Mouse (Mus musculus): ENCODE data around the gene Arl4c. TPM values are rescaled to one million over a fixed set of nuclear protein-coding genes. Genes with fewer than 3 reads are reported as not detected.

Arl4c gene
- 10 to 100 TPM; 33.0 to 34.9 TPM for total RNA-seq (2021)

DNA sequence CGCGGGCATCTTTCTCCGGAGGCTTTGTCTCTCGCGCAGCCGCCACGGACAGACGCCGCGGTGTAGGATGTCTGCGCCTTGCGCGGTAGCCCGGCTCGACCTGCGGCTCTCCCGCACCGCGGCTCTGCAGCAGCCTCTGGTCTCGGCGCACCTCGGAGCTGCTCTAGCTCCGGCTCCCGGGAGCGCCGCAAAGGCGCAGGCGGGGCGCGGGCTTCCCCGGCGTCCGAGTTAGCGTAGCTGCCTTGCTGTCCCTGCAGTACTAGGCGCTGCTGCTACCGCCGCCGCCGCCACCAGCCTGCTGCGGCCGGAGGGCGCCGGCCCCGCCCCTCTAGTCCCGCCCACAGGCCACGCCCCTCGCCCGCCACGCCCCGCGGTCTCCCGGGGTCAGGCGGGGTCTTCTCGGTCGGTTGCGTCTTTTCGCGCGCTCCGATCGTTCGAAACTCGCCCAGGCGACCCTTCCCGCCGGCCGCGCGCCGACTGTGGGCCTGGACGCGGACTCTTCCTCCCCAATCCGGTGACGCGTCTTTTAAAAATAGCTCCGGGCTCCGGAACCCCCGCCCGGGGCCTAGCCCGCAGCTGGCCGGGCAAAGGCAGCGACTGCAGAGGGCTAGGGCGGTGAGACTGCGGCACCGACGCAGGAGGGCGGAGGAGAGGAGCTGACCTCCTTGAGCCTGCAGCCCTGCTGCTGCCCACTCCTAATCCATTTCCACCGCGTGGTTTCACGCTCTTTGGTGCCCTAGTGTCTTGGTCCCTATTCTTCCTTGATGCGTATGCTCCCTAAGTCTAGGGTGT, at the start of gene Arl4c:
Gene Arl4c, minus strand, starts transcription at position 352 of the 792 bp plus-strand sequence.
- peak; percentile 93 for DNase-seq

DNA sequence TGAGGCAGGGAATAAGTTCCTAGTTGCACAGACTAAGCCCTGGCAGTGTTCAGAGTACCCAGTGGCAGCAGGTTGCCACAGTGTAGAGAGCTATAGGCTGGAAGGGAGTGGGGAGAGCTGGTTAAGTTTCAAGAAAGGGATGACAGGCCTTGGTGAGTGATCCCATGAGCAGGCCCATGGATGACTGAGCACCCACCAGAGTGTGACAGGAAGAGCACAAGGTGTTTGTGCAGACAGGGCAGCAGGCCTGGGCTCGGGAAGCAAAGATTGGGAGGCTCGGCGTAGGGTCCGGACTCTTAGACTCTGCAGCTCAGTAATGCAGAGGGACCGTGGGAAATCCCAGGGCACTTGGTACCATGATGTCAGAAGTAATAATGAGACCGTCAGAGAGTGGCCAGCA, 49.3 kb upstream of the Arl4c start:
- no peak for DNase-seq

- no peak for DNase-seq
Measured at GRCm38 (mm10) chr1:88750576-88750975, 48.6 kb upstream of the Arl4c start.

GRCm38 (mm10) chr1:88750126-88750525, 48.1 kb upstream of the Arl4c start:
- DNase-seq, result peak; percentile 52

DNA sequence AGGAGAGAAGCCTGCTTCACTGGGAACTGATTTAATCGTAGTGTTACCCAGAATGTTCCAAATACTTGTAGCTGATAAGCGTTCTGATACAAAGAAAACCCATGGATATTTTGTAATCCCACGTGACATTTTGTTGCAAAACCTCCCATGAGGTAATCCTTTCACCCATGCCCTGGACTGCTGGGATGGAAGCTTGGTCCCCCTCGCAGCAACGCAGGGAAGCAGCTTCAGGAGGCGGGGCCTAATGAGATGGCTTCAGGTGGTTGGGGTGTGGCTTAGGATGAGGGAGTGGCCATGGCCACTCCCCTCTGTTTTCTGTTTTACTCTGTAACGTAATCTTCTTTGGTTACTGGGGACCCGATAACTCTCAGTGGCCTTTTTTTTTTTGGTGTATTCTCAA, 47.1 kb upstream of the Arl4c start:
- no peak for DNase-seq

DNA sequence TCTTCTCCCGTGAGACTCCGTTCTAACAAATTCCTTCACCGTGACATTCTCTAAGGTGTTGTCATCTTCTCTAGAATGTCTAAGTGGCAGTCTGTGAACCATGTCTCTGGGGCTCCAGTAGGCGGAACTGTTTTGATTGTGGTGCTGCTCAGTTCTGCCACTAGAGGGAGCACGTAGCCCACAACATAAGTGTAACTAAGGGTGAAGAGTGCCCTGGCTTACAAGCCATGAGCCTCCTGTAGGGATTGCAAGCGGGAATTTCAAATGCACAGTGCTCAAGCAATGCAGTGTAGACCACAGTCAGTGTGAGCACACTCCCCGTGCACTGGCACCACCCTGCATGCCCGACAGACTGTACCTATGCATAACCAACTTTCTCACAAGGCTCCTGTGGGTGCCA, 43.2 kb upstream of the Arl4c start:
- peak; percentile 86 for DNase-seq

DNA sequence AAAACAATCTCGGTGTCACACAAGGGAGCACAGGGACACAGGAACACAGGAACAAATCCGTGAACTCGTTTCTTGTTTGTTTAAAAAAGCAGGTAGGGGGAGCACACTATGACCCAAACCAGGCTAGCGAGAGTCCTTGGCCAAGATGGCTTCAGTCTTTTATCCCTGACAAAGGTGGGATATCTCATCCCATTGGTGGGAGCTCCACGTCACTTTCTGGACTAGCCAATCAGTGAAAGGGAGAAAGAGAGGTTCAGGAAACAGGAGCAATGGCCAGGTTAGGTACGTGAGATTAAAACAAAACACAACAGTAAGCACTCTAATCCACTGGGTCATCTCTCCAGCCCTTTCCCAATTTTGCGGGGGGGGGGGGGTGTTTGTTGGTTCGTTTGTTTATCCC, 42.2 kb upstream of the Arl4c start:
- DNase-seq, result no peak

DNA sequence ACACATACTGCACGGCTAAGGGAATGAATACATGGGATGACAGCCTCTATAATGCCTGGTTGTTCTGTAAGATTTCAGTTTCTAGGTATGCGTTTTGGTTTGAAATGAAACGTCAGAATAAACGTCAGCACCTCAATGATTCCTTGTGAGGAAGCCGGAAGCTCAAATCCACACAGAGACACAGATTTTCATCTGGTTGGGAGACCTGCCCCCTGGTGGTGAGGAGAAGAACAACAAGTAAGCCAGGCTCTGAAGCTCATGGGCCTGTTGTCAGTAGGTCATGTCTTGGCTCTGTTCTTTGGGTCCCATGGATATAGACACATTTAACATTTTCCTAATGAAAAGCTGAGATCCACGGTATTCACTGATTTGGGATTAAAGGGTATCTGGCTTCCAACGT, 40.4 kb upstream of the Arl4c start:
- DNase-seq, result peak; percentile 58

DNA sequence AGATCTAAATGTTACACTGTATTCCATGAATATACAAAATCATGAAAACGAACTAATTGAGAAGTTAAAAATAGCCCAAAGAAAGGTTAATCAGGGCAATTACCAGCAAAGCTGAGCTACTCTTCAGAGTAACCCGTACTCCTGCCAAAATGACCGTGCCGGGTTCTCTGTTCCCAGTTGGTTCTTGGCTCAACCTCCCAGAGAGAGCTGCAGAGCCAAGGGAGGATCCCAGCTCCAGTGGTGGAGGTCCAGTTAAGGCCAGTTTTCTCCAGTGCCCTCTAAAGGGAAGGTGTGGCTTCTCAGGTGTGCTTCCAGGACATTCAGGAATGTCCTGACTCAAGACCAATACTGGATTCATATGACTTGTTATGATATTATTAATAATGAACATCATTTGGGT, 37.5 kb upstream of the Arl4c start:
- no peak for DNase-seq

DNA sequence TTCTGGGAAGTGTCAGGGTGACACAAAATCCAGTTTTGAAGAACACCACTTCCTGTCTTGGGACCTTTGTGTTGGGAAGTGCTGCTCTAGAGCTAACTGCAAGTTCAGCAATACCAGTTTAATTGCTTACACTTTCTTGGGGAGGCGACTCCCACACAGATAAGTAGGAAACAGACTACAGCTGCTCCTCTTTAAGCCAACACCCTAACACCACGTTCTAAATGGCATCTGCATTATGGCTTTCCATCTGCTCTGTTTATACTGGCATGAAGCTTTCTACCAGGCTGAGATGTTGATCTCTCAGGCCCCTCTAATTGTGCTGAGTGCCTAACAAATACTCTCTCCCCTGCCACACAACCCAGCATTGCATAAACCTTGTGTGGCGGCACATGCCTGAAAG, 36.9 kb upstream of the Arl4c start:
- no peak for DNase-seq

DNA sequence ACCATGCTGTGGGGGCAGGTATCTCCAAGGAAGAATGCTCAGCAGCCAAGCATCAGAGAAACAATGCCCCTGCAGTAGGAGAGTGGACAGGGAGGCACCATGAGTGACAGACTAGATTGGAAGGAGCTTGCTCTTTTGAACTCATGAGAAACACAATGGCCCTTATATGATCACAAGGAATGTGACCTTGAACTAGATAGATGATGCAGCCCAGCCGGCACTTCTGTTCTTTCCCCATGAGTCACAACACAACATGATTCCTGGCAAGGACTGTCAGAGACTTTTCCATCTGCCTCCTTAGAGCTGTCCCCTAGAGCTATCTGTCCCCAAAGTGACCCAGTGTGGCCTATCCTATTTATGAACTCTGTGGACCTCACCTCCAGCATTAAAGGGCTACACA, 27.5 kb upstream of the Arl4c start:
- DNase-seq, result no peak

DNA sequence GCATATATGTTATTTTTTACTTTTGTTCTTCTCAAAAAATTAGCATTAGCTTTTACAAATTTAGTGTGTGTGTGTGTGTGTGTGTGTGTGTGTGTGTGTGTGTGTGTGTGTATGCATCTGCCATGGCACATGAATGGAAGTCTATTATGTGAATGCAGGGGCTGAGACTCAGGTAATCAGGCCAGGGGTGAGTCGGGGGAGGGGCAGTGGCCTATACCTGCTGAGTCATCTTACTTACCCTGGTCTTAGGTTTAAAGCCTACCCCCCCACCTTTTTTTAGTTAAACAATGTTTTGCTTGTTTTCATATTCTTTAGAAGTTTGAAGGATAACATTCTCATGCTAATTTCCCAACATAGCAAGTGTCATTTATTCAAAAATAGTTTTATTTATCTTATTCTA, 25.3 kb upstream of the Arl4c start:
- no peak for DNase-seq

DNA sequence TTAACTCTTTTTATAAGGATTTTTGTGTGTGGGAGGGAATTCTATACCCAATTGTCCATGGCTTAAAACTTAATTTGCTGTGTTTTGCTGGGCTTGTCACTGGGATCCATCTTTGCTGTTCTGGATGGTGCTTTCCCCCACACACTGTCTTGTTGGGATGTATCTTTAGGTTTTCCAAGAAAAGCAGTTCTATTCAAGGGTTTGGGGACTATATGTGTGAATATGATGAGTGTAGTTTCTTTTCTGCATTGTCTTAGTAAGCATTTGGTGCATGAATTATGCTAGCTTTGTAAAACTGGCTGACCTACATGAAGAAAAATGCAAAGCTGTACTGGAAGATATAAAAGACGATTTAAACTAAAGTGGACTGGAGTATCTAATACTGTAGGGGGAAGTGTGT, 23.7 kb upstream of the Arl4c start:
- no peak for DNase-seq

DNA sequence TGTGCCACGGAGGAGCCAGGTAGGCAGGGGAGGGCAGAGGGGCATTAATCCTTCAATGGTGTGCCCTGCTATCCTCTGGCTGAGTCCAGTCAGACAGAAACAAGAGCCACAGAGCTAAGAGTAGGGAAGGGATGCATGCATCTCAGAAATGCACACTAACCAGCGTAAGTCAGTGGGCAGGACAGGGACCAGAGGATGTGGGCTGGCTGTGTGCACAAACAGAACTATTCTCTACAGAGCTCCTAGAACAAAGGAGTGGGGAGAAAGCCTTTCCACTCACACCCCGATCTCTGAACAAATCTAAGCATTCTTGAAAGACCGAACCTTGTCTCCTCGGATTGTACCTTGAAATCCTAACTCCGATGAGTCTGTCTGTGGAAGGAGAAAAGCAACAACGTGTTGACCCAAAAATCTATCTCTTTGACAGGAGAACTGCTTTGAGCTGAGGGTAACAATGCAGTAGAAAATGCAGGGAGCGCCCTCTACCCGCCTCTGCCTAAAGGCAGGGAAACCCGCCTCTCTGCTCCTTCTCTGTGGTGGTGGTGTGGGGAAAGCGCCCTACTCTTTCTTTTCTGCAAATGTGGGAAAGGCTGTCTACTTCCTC, 18.7 kb upstream of the Arl4c start:
- DNase-seq, result no peak

DNA sequence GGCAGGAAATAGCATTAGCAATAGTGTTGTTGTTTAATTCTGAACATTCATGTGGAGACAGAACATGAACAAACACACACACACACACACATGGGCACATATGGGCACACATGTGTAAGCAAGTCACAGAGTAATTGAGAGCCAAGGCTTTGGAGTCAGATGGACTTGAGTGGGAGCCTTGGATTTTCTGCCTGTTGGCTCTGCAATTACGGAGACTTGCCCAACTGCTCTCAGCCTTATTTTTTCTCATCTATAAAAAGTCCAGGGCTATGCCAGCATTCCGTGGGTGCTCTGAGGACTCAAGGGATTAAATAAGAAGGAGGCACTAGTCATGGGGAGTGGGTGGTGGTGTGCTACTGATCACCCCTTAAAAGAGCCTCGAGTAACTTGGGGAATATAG, 16.5 kb upstream of the Arl4c start:
- no peak for DNase-seq

DNA sequence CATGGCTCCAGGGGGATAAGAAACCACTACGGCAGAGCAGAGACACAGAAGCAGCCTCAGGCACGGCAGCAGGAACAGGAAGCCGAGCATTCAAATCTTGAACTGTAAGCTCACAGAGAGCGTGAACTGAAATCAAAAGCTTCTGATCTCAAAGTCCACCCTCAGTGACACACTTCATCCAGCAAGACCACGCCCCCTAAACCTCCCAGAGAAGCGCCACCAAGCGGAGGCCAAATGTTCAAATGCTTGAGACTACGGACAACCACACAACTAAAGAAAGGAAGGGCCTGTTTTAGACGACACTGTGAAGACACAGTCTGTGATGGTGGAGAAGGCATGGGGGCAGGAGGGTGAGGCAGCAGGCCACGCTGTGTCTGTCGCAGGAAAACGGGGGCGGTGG, 15.7 kb upstream of the Arl4c start:
- DNase-seq, result no peak

DNA sequence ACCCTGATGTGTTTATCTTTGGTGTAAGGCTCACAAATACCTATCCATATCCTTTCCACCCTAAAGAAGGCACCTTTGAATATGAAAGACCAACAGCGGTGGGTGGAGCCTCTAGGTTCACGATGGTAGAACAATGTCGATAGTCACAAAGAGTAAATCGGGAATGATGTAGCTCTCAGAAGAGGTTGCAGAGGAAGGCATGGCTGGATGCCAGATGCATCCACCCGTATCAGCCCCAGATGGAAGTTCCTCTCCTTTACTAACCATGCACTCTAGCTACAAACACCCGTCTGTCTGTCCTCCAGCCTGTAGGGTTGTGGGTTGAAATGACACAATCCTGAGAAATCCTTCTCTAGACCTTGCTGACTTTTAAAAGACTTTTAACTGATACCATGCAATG, 10.0 kb upstream of the Arl4c start:
- no peak for DNase-seq

DNA sequence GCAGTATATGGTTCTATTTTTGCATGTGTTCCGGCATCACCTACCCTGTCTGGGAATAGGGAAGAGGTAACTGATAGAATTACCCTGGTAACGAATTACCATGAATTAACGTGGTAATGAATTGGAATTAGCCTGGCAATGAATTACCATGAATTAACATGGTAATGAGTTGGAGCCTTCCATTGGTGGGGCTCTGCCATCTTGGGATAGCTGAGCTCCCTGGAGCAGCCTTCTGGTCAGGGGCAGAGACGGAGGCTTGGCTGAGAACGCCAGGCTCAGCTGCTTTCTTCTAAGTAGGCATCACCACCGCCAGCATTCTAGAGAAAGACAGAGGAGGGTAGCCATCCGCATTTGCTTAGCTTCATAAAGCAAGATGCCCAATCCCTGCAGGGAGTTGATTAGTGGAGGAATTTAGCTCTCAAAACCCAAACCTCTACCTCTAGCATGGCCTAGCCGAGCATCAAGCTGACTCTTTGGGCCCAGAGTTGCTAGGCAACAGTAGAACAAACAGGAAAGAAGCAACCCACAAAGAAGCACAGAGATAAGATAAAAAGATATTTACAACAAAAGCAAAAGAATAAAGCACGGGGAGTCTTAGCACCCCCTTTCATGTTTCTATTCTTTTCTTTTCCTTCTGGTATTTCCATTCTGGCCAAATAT, 6.8 kb upstream of the Arl4c start:
- no peak for DNase-seq

DNA sequence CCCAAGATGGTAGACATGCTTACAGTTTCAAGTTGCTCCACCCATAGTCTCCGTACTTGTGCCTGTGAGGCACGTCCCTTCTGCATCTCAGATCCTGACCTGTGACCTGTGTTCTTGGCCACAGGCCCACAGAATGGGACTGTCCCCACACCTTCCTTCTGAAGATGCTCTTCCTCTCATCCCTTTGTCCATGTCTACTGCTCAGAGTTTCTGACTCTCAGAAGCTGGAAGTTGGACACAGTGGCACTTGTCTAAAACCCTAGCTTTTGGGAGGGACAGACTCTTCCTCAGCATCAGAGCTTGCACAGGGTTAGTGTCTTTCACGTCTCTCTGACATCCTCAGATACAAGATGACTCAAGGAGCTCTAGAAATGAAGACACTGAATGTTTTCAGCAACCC, 6.2 kb upstream of the Arl4c start:
- DNase-seq, result no peak

DNA sequence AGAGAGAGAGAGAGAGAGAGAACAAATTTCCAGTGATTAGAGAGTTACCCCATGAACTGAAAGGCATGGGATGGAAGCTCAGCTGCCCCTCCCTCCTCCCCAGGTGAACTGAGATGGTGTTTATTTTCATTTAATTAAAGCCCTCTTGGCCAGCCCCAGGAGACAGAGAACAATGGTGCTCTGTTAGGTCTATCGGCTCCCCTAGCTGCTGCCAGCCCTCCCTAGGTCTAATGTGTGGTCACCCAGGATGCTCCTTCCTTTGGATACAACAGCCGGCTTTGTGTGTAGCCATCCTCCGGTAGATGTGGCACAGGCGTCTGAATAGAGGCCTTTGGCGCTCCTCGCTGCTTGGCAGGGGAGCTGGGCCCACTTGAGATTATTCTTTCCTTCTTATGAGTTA, 5.5 kb upstream of the Arl4c start:
- DNase-seq, result no peak

DNA sequence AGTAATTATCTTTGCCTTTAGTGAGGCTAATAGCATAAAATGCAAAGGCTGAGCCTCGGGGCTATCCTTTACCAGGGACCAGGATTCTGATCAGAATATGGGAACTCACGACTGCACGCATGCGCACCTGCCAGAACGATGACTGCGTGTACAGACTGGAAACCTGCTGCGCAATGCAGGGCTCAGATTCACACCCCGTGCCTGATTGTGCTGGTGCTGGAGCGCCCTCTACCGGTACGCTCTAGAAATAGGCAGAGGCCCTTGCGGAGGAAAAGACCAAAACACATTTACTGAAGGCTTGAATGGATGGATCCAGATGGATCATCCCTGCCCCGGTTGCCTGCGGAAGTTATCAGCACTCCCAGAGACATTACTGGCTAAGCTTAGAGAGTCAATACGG, 3.8 kb upstream of the Arl4c start:
- peak; percentile 94 for DNase-seq

DNA sequence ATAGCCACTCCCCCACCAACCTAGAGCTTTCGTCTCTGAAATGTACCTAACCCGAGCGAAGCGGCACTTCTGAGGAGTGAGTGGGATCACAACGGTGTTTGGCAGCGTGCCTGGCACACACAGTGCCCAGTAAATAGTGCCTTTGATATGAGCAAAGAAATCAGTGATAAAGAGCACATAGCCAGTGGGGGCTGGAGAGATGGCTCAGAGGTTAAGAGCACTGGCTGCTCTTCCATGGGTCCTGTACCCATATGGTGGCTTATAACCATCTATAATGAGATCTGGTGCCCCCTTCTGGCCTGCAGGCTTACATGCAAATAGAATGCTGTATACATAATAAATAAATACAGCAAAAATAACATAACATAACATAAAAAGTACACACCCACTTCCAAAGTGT, 3.0 kb upstream of the Arl4c start:
- peak; percentile 50 for DNase-seq

- DNase-seq, result peak; percentile 39
Measured at GRCm38 (mm10) chr1:88700961-88701861, 810 bp downstream of the Arl4c start.
